In the genomic region with DNA sequence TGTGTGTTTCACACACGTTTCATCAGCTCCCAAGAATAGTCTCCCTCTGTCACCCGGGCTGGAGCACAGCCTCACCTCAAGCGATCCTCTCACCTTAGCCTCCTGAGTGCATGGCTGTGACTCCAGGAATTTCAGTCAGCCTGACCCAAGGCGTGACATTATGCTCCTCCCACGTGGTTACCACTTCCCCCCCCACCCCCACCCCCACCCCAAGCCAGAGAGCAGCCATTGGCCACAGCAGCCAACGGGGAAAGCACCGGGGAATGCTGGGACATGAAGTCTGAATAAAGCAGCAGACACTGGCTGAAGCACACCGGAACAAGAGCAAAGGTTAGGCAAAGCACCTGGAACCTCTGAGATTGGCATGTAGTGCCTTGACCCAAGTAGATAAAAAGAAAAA, we compare ENCODE assay signal across 9 mouse cellular contexts. TPM values are rescaled to one million over a fixed set of nuclear protein-coding genes. Genes with fewer than 3 reads are reported as not detected.
DNase-seq lines count a peak whose midpoint lies in the region; ATAC-seq and TF ChIP-seq lines count a peak whose summit lies in the region.
"Had no signal": no experiment of that assay in that cellular context is flagged by ENCODE, and none has a peak within 500 bp of the region (broad histone marks: within the 10 kb centered on the region; RNA-seq: fewer than 3 reads in every experiment).

No protein-coding gene starts in this region.

- peak; percentile 9 for DNase-seq in adrenal gland, postnatal 10 days
- no peak for DNase-seq in adrenal gland, postnatal 25 days
- DNase-seq in kidney, adult 11 months, result peak; percentile 66
- DNase-seq in lung, postnatal 0 days (ENCODE audit: low spot score), result peak; percentile 66
- DNase-seq in testis, postnatal 14 days (ENCODE audit: low spot score), result peak; percentile 15
- no peak for DNase-seq in urinary bladder, adult 2 months (ENCODE audit: low spot score)

- 45% methylated on average over 8 of the region's 8 CpGs for WGBS in forebrain, embryonic 15.5 days
- 14% methylated on average over 8 of the region's 8 CpGs for WGBS in lung, postnatal 0 days

- ATAC-seq in forebrain, embryonic 15.5 days (replicated peaks), result peak; percentile 48; the same call in 1 of the 2 replicates
- peak; percentile 92 for ATAC-seq in lung, postnatal 0 days
- no peak for ATAC-seq in cerebellum, adult (ENCODE audit: insufficient number of reproducible peaks, low FRiP score, low TSS enrichment)

- no peaks in the 10 kb centered on the region for H3K4me1 ChIP-seq in forebrain, embryonic 15.5 days
- no peaks in the 10 kb centered on the region for H3K4me1 ChIP-seq in lung, postnatal 0 days (ENCODE audit: insufficient read depth, low read depth, low read length)

- no peaks in the 10 kb centered on the region for H3K9me3 ChIP-seq in forebrain, embryonic 15.5 days
- H3K9me3 ChIP-seq in lung, postnatal 0 days (ENCODE audit: low read length), result no peaks in the 10 kb centered on the region

- no peak overlapping the region for H3K27ac ChIP-seq in forebrain, embryonic 15.5 days (replicated peaks)
- H3K27ac ChIP-seq in lung, postnatal 0 days (ENCODE audit: low read length), result no peak overlapping the region
- H3K27ac ChIP-seq: macrophage had no signal

- H3K4me3 ChIP-seq in forebrain, embryonic 15.5 days, result no peak overlapping the region
- no peak overlapping the region for H3K4me3 ChIP-seq in lung, postnatal 0 days (ENCODE audit: low read depth, low read length)

- no peaks in the 10 kb centered on the region for H3K36me3 ChIP-seq in forebrain, embryonic 15.5 days
- no peaks in the 10 kb centered on the region for H3K36me3 ChIP-seq in lung, postnatal 0 days (ENCODE audit: insufficient read depth, low read length)

- no peak overlapping the region for H3K9ac ChIP-seq in forebrain, embryonic 15.5 days (replicated peaks)
- no peak overlapping the region for H3K9ac ChIP-seq in lung, postnatal 0 days (replicated peaks; ENCODE audit: low read depth)

- TF ChIP-seq CTCF in lung, postnatal 0 days (IDR thresholded peaks at IDR 0.05), result no peak

- TF ChIP-seq EP300 in lung, postnatal 0 days (IDR thresholded peaks at IDR 0.05), result no peak

- H3K27me3 ChIP-seq in forebrain, embryonic 15.5 days, result no peaks in the 10 kb centered on the region
- H3K27me3 ChIP-seq in lung, postnatal 0 days (replicated peaks; ENCODE audit: insufficient read depth, low read length), result no peaks in the 10 kb centered on the region

- no peak overlapping the region for H3K4me2 ChIP-seq in forebrain, embryonic 15.5 days (replicated peaks)
- H3K4me2 ChIP-seq in lung, postnatal 0 days (replicated peaks; ENCODE audit: low read depth, low read length), result no peak overlapping the region

RNA-seq across cellular contexts. Expression of gene Klf17, which starts 21.5 kb away (rescaled TPM):
- not detected for total RNA-seq in adrenal gland, postnatal 10 days (2021)
- not detected in 2 replicates for total RNA-seq in adrenal gland, postnatal 25 days (2021)
- not detected in 2 replicates for polyA plus RNA-seq in forebrain, embryonic 15.5 days (2015; fragmentation: Nextera tagmentation; extraction: Ambion mirVana)
- polyA plus RNA-seq in lung, postnatal 0 days (2015; fragmentation: Nextera tagmentation; extraction: Ambion mirVana), result not detected in 2 replicates
- polyA plus RNA-seq in urinary bladder, adult 2 months (2012; rRNA removed), result not detected in 2 replicates
- polyA plus RNA-seq: macrophage had no signal

RNA-seq across cellular contexts. Expression of gene Slc6a9, which starts 47.3 kb away (rescaled TPM):
- total RNA-seq in adrenal gland, postnatal 10 days (2021), result 1 to 10 TPM; 8.6 to 9.2 TPM
- 17.2 and 18.3 TPM in 2 replicates for total RNA-seq in adrenal gland, postnatal 25 days (2021)
- polyA plus RNA-seq in forebrain, embryonic 15.5 days (2015; fragmentation: Nextera tagmentation; extraction: Ambion mirVana), result 9.0 and 11.3 TPM in 2 replicates
- 17.3 and 19.1 TPM in 2 replicates for polyA plus RNA-seq in lung, postnatal 0 days (2015; fragmentation: Nextera tagmentation; extraction: Ambion mirVana)
- polyA plus RNA-seq in urinary bladder, adult 2 months (2012; rRNA removed), result 51.2 and 58.0 TPM in 2 replicates
- polyA plus RNA-seq: macrophage had no signal

Comparison
In these comparisons a context has a peak if more than half of its experiments do, and no peak if none do; other contexts are left out.
1. DNase-seq: peak in adrenal gland, postnatal 10 days (single experiment), kidney, adult 11 months (single experiment), lung, postnatal 0 days (single experiment) and testis, postnatal 14 days (single experiment); none in adrenal gland, postnatal 25 days (single experiment) and urinary bladder, adult 2 months (single experiment).